Mouse (Mus musculus): ENCODE data around the gene Mical2.

Mical2 gene

GRCm38 (mm10) chr7:112241211-112241944 is 15.7 kb downstream of the Mical2 start:
- no peak for DNase-seq (ENCODE audit: low spot score in 2 of 2)

- DNase-seq (ENCODE audit: low spot score in 2 of 2): no peak
These were observed 16.3 kb downstream of the Mical2 start for GRCm38 (mm10) chr7:112241945-112242329.

- DNase-seq (ENCODE audit: low spot score in 2 of 2): no peak
These were observed 16.9 kb downstream of the Mical2 start for GRCm38 (mm10) chr7:112242587-112242986.

DNA sequence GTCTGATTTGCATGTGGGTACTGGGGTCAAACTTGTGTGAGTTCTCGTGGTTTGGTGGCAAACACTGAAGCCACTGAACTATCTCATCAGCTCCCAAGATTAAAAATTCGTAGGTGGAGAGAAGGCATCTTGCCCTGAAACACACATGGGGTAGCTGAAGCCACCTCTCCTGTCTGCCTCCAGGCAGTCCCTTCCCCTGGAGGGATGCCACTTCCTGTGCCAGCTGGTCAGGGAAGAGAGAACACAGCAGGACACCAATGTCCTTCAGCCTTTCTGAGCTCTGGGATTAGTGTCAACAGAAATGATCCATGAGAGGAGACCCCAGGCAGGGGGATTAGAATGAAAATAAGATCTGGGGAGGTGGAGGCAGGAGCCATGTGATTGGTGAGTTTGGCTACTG is 18.4 kb downstream of the Mical2 start:
- no peak for DNase-seq (ENCODE audit: low spot score in 2 of 2)

GRCm38 (mm10) chr7:112244683-112245082 is 19.0 kb downstream of the Mical2 start:
- no peak for DNase-seq (ENCODE audit: low spot score in 2 of 2)

DNA sequence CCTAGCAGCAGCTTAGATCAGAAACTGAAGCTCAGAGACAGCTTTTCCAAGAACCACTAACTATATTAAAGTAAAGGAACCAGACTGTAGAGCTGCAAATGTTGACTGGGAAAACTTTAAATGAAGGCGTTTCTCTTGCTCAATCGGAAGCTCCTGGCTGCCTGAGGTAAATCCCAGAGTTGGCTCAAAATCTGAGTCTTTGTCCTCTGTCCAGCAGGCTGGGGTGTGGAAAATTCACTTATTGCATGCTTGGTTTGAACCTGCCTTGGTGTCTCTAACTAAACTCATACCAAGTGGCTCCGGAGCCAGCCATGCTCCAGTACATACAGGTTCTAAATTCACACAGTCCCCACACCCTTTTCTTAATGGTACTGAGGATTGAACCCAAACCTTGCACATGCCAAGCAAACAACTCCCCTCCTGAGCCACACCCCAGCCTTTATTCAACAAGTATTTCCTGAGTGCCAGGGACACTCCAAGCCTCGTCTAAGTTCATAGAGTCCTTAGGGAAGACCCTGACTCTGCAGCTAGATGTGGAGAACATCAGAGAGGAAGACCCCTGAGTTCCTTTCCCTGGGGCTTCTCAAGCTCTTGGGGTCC is 20.3 kb downstream of the Mical2 start:
- DNase-seq (ENCODE audit: low spot score in 2 of 2): no peak

GRCm38 (mm10) chr7:112246442-112246841 is 20.8 kb downstream of the Mical2 start:
- DNase-seq (ENCODE audit: low spot score in 2 of 2): no peak

DNA sequence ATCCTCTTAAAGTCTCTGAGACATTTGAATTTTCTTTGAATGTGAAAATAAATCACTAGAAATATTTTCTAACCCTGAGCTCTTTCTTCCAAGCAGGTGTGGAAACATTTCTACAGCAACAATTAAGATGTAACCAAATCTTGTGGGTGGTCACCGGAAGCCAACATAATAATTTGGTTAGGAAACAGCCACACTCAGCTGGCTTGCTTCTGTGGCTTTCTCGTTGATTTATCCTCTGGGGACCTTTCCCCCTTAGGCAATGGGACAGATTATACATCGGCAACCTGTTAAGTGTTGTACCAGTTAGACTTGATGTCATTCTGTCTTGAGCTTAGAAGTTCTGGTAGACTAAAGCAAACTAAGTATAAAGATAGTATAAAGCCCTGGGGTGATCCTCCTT is 22.2 kb downstream of the Mical2 start:
- no peak for DNase-seq (ENCODE audit: low spot score in 2 of 2)

GRCm38 (mm10) chr7:112249476-112249875 is 23.8 kb downstream of the Mical2 start:
- DNase-seq (ENCODE audit: low spot score in 2 of 2): no peak

DNA sequence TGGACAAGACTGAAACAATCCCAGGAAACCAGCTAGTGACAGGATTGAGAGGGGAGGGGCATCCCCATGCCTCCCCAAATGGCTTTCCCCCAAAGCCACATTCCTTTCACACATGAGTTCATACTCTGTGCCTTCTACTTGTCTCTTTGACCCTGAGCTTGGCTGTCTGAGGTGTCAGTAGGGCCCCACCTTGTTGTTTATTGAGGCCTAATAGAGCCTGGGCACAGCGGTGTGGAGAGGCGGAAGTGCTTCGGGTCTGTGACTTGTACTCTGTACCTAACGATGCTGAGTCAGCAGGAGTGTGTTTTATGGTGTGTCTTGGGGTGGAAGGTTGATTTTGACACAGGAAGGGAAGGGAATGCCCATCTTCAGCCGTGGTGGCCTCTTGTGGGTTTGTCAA is 26.4 kb downstream of the Mical2 start:
- no peak for DNase-seq (ENCODE audit: low spot score in 2 of 2)

- DNase-seq (ENCODE audit: low spot score in 2 of 2): no peak
These were observed 28.6 kb downstream of the Mical2 start for GRCm38 (mm10) chr7:112254233-112254632.

DNA sequence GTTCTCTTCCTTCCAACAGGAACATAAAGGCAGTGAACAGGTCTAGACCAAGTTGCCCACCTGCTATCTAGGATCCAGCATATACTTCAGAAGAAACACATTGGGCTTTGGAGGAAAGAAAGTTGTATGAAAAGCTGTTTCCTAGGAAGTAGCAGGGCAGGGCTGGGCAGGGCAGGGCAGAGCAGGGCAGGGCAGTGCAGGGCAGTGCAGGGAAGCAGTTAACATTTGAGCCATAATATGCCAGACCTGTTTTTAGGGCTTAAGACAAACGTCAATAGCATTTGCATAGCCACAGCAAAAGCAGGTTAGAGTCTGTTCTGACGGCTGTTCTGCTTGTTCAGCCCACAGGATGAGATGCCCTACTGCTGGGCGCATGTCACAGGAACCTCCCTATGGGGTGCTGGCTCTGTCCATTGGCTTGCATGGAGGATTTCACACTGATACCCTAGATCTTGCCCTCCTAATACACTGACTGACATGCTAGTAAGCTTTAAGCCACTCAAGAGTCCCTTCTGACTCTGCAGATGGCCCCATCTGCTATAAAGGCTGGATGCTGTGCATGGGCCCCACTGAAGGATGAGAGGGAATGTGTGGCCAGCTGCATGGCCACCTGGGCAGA is 29.7 kb downstream of the Mical2 start:
- DNase-seq (ENCODE audit: low spot score in 2 of 2): no peak

DNA sequence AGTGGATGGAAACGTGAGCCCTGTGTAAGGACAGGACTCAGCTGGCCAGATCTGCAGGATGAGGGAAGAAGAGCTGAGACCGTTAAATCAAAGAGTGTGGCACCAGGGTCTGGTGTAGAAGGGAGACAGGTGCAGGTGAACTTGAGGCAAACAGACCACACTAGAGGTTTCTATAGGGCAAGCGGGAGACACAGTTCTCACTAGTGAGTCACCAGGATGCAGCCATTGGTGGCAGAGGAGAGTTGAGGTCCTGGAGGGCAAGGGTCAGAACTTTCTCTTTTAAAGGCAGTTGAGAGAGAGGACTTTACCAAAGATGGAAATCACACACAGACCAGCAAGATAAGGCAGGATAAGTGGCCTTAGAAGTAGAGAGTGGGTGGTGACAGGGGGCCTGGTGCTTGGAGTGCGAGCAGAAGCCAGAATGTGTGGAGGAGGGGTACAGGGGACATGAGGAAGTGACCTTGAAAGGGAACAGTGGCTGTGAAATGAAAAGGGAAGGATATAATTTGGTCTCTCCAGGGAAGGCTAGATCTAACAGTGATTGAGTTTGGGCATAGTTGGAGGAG is 32.8 kb downstream of the Mical2 start:
- DNase-seq (ENCODE audit: low spot score in 2 of 2): no peak

DNA sequence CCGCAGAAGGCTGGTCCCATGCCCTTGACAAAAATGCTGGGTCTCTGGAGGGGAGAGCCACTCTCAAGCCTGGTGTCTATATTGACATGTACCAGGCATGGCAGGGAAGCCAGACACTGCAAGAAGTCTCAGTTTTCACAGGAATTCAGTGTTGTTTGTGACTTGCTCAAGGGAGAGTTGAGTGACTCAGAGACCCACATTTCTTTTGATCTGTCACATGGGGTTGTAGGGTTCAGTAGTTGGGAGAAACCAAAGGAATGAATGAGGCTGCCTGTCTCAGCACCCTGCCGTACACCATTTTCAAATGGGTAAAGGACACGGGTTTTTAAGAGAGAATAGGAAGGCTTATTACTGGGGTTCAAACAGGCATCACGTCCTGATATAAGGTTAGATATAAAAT is 33.6 kb downstream of the Mical2 start:
- DNase-seq (ENCODE audit: low spot score in 2 of 2): no peak

DNA sequence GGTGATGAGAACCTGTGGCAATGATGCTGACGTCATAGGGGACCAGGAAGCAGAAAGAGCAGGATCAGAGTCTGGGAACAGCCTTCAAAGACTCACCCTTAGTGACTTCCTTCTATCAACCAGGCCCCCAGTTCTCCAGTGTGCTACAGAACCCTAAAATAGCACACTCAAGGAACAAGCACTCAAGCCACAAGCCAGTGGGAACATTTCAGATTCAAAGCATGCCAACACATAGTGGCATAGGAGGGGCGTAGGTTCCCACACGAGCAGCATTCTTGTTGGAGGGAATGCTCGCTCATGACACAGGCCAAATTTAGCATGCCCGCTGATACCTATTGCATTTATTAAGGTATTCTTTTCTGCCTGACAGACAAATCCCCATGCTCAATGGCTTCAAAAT is 35.5 kb downstream of the Mical2 start:
- peak; percentile 49 to 59 for DNase-seq (ENCODE audit: low spot score in 2 of 2)

DNA sequence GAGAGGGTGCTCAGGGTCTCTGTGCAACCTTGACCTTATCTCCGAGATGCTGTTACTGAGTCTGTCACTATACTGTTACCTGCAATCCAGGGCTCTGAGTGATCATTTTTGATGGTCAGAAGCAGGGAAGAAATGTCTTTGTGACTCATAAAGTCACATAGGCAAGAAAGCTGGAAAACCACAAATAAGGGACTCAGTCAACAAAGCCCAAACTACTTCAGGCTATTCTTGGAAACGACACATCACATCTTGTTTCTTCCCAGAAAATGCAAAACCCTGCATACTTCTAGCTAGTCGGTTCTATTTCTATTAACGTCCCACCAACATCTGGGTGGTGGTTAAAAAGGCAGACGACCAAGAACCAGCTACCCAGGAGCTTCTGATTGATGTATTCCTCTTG is 41.6 kb downstream of the Mical2 start:
- DNase-seq (ENCODE audit: low spot score in 2 of 2): no peak

GRCm38 (mm10) chr7:112268761-112269425 is 43.2 kb downstream of the Mical2 start:
- DNase-seq (ENCODE audit: low spot score in 2 of 2): no peak

DNA sequence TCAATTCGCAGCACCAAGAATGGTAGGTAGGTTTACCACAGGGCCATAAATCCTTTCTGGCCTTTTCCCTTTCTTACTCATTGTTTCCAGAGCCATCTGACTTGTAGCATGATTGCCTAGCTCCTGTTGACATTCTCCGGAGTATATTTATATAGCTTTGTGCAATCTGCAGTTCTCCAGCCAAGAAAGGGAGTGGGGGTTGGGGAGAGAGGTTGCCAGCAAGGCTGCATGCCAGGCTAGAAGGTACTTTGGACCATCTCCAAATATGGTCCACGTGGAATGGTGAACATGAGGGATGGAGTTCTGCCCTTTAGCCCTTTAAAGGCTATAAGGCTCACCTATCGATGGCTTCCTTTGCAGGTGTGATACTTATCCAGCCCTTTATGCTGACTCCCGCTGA is 45.2 kb downstream of the Mical2 start:
- peak; percentile 58 to 74 for DNase-seq (ENCODE audit: low spot score in 2 of 2)

DNA sequence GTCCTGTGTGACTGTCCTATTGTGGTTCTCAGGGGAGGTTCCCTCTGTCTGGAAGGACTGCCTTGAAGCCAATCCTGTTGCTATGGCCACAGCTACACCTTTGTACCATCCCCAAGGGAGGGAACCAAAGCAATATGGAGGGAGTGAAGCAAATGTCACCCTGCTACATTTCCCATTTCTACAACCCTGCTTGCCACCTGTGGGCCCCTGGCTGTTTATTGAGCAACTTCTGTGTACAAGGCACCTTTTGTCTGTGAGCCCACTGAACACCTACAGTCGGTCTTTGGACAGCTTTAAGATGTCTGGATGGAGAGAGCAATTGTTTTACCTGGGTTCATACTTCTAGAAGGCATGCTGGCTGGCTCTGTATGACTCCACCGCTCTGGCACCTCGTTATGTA is 46.0 kb downstream of the Mical2 start:
- DNase-seq (ENCODE audit: low spot score in 2 of 2): no peak

DNA sequence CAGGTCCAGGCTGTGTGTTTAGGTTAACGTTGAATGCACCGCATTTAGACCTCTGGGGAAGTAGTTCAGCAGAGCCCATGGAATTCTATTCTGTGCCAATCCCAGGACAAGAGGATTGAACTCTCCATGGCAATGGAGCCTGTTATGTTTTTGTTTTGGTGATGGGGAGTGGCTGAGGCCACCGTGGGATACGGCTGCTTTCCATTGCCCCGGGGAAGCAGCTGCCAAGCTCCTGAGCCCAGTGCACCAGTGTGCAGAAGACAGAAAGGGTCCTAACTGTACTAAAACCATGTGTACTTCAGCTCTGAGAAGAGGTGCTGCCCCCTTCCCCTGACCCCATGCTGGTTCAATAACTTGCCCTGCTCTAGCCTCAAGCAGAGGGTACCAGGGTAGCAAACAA is 47.0 kb downstream of the Mical2 start:
- peak; percentile 54 to 63 for DNase-seq (ENCODE audit: low spot score in 2 of 2)

GRCm38 (mm10) chr7:112273451-112273850 is 47.8 kb downstream of the Mical2 start:
- no peak for DNase-seq (ENCODE audit: low spot score in 2 of 2)

DNA sequence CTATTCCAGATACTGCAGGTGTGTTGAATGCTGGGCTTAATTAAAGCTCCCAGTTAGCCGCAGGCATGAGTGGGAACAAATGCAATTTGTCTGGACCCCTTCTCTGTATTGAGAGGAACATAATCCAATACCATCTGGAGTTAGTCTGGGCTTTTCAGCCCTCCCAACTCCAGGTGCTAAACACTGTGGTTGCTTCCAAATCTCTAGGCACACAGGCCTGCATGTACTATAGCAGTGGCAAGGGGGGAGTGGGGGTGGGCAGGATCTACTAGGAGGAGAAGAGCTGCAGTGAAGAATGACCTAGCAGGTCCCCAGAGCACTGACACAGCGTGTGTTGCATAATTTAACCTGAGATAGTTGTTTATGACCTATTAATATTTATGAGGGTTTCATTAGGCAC is 49.0 kb downstream of the Mical2 start:
- no peak for DNase-seq (ENCODE audit: low spot score in 2 of 2)

Data from heart, adult 9 months (tissue).